Mouse (Mus musculus): Measurements from ENCODE around the gene Gm8332.
"Not testable (repeated sequence)": the region's sequence is repeated elsewhere in the genome, so short reads cannot be mapped to it uniquely, and the experiment has no call there.

DNA sequence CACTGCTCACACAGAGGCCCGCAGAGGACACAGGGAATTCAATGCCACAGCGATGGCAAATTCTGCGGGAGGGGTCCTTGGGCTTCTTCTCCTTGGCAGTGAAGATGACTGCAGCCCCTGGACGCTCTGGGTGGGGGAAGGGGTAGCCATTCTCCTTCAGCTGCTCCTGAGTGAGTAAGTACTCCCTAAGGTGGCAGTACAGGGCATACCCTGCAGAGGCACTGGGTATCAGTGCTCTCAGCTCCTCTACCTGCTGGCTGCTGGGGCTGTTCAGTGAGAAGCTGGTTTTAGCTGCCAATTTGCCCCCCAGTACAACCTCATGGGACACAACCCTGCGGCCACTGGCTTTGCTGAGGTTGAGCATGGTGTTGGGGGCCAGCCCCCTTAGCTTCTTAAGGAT lies 35.3 kb upstream of the Gm8332 start:
- not testable (repeated sequence) for TF ChIP-seq CTCF (IDR thresholded peaks at IDR 0.05; ENCODE audit: extremely low read depth, insufficient read depth, insufficient read length, insufficient replicate concordance); POLR2A (IDR thresholded peaks at IDR 0.05; ENCODE audit: low read depth, low read length)

Measured in spleen, adult 2 months (tissue).